Mouse (Mus musculus) T-helper 17 cell (primary cell): ENCODE measurements around the gene Mta2.
"Not testable (repeated sequence)": the region's sequence is repeated elsewhere in the genome, so short reads cannot be mapped to it uniquely, and the experiment has no call there.

ENCODE experiments used
- in situ Hi-C, 2 experiments: fragments of 300-600 bp; cut with MboI, MseI; formaldehyde crosslinking; loops; 1 replicate in 1 of 2; 2 replicates in 1 of 2; pipeline ENCODE4 v1.15.1; 2025; ENCODE audit warnings: high pct_unique_total_duplicates in 2 of 2

Mta2 gene

DNA sequence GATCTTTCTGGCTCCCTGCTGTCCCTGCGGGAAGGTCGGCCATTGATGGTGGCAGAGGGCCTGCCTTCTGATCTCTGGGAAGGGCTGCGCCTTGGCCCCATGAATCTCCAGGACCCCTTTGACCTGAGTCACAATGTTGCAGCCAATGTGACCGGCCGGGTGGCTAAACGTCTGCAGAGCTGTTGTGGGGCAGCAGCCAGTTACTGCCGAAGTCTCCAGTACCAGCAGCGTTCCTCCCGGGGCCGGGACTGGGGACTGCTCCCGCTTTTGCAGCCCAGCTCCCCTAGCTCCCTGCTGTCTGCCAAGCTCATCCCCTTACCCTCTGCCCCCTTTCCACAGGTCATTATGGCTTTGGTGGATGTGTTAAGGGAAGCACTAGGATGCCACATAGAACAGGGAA is 23.4 kb downstream of the Mta2 start:
- in situ Hi-C loops = no loop called here

DNA sequence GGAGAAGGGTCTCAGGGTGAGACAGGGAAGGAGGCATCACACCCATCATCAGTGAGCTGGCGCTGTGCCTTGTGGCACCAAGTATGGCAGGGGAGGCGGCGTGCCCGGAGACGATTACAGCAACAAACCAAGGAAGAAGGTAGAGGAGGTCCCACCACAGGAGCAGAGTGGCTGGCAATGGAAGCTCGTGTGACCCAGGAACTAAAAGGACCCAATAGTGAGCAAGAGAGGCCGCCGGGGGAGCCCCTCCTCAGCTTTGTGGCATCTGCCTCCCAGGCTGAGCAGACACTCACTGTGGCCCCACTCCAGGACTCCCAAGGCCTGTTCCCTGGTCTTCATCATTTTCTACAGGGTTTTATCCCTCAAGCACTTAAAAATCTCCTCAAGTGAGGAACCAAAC is 24.1 kb downstream of the Mta2 start:
- in situ Hi-C loops = no loop called here

DNA sequence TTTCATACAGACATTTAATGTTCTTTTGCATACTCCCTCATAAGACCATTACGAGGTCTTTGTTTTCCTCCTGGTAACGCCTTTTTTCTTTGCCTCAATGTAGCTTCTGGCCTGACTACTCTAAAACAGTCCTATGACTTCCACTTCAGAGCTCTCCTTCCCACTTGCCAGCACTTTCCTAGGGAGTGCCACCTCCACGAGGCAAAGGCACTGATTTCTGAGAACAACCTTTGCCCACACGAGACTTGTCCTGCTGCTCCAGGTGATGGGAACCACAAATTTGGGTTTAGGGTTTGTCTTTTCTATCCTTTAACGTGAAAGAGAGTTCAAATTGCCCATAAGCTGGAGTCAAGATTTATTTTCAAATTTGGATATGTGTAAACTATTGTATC is 24.5 kb downstream of the Mta2 start:
- in situ Hi-C loops = no loop called here

DNA sequence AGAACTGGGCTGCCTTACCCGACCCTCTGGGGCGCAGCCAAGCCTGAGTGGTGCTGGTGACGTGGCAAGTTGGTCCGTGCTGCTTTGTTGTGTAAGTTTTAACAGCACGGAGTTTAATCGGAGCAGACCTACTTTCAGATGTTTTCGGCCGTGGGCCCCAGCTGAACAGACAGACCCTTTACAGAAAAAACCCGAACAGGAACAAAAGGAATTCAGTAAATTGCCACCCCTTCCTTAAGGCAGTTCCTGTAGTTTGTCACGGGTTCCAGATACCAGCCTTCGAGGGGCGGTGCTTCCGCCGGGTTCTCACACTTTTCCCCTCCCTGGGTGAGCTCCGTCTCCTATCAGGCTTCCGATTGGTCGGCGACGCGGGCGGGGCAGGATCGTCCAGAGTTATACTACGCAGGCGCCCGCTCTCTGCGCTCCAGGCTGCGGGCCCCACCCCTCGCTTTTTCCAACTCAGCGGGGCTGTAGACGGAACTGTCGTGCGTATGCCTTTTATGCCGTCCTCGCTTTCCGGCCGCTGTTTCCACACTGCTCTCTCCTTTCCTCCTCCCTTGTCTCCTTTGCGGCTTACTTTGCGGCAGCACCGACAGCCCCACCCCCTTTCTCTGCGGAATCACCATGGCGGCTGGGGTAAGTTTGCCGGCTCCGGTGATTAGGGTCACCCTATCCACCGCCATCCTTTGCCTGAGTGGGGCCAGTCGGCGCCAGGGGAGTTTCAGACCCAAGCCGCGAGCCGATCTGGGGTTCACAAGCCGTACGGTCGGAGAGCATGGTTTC is 25.1 kb downstream of the Mta2 start, which contains the start of gene Eef1g:
Gene Eef1g (plus strand): TSS at position 452 of the 783 bp plus-strand sequence.
- in situ Hi-C loops = no loop called here

DNA sequence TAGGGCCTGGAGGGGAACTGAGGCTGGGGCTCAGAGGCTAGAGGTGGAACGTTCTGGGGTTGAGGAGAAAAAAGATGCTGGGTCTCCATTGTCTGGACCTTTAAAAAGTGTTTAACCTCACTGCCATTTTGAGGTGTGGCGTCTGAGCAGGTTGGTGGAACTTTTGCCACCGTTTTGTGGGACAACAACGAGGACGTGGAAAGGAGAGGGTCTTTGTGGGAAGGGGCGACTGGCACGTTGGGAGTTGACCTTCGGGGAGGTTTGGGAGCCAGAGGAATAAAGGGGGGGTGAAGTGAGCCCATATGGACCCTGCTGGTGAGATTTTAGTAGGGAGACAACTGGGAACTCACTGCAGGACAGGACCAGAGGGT is 25.7 kb downstream of the Mta2 start:
- in situ Hi-C loops = no loop called here

DNA sequence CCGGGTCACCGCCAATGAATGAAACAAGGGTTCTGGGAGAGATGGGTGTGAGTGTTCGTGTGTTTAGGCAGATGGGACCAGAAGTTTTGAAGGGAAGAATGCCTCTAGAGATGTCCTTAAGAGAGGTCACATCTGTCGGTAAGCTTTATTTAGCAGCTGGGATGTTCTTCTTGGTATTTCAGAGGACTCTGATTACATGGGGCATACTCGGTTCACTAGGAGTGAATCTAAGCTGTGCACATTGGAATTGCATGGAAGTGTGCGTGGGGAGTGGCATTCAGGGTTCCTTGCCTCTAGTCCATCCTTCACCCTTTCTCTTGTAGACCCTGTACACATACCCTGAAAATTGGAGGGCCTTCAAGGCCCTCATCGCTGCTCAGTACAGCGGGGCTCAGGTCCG is 26.2 kb downstream of the Mta2 start:
- in situ Hi-C loops = no loop called here

DNA sequence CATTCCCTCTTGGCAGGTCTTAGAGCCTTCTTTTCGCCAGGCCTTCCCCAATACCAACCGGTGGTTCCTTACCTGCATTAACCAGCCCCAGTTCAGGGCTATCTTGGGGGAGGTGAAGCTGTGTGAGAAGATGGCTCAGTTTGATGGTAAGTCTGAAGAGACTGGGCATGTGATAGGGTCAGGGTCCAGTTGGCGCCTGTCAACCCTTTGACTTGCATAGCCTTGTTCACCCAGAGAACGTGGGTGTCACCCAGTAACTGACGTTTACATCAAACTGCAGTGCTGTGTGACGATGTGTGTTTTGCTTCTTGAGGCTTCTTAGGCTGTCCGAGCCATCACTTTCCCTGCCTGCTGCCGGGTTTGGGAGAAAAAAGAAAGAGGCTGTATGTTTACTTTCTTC is 30.8 kb downstream of the Mta2 start:
- in situ Hi-C loops = not testable (repeated sequence)

DNA sequence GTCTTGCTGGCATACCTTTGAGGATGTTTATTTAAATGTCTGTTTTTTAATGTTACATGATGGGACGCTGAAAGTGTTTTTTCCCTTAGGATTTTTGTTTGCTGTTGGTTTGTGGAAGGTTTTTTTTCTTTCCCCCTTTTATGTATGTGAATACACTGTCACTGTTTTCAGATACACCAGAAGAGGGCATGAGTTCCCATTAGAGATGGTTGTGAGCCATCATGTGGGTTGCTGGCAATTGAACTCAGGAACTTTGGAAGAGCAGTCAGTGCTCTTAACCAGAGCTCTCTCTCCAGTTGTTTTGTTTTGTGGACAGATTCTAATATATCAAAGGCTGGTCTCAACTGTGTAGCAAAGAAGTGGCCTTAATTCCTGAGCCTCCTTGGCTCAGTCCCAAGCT is 33.0 kb downstream of the Mta2 start:
- in situ Hi-C loops = no loop called here

DNA sequence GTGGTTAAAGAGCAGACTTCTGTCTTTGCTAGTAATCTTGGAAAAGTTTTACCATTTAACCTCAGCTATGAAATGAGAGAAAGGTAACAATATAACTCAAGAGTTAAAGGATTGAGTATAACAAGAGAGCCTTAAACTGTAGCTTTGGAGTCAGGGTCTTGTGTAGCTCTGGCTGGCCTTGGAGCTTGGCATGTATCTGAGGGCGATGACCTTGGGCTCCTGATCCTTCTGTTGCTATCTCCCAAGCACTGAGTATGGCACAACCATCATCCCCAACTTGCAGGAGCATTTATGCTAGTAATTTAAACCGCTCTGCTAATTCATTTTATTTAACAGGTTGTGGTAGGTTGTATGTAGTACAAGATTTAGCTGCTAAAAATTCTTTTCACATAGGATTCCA is 33.8 kb downstream of the Mta2 start:
- in situ Hi-C loops = no loop called here

DNA sequence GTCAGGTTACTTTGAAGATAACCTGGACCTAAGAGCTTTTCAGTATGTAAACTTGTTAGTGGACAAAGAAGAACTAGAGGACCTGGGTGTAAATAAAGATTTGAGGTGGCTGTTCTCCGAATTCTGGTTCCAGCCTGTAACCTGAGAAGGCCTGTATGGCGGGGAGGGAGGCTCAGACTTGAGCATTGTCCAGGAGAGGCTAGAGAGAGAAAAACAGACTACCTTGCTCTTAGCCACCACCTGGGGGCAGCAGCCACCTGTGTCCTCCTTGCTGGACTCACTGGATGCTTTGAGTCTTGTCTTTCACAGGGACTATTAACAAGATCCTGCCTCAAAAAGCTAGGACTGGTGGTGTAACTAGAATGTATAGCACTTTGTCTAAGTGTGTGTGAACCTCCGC is 34.9 kb downstream of the Mta2 start:
- in situ Hi-C loops = no loop called here

DNA sequence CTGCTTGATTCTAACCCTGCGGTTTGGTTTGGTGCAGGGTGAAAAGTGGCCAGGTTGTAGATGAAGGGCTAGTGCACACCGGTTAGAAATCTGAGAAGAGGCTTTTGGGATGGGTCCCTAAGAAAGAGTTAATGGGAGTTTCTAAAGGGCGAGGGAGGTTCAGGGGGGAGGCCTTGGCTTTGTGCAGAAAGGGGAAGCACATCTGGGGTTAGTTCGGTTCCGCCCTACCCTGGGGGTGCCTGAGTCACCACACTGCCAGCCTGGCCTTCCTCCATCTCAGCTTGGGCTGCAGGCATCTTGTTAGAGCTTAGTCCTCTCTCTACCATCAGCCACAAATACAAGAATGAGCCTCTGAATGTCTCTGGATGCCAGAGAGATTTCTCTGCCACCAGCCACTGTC is 39.1 kb downstream of the Mta2 start:
- in situ Hi-C loops = loop anchor here in 1 of 2 experiments (10.0 kb wide), 1 partner anchor 1486 kb away; the partner anchor contains the start of gene Atl3

DNA sequence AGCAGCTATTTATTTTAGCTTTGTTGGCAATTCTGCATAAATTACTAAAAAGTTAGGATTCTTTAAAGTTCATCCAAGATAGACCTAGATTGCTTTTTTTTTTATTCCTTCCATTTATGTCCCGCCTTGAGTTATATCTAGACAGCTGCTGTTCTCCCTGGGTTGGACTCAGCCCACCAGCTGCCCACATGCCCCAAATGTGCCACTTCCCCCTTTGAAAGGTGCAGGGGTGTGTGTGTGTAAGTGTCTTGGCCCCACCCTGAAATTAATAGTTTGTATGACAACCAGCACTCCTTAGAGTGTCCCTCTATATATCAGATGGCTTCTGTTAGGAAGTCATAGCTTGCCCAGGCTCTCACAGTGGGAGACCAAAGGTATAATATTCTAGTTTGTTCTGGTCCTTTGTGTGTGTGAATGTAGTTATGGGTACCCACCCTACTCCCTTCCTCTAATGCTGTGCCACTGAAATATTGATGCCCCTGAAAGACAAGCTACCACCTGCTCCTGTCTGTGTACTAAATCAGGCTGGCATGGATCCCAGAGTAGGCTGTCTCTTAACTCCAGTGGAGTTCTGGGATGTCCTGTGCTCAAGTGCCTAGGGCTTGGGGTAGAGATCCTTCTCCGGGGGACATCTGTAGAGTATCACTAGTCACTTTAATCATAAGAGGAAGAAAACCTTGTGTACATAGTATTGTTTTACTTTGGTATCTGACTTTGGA is 39.9 kb downstream of the Mta2 start:
- in situ Hi-C loops = loop anchor here in 1 of 2 experiments (10.0 kb wide), 1 partner anchor 1487 kb away; the partner anchor contains the start of gene Atl3

DNA sequence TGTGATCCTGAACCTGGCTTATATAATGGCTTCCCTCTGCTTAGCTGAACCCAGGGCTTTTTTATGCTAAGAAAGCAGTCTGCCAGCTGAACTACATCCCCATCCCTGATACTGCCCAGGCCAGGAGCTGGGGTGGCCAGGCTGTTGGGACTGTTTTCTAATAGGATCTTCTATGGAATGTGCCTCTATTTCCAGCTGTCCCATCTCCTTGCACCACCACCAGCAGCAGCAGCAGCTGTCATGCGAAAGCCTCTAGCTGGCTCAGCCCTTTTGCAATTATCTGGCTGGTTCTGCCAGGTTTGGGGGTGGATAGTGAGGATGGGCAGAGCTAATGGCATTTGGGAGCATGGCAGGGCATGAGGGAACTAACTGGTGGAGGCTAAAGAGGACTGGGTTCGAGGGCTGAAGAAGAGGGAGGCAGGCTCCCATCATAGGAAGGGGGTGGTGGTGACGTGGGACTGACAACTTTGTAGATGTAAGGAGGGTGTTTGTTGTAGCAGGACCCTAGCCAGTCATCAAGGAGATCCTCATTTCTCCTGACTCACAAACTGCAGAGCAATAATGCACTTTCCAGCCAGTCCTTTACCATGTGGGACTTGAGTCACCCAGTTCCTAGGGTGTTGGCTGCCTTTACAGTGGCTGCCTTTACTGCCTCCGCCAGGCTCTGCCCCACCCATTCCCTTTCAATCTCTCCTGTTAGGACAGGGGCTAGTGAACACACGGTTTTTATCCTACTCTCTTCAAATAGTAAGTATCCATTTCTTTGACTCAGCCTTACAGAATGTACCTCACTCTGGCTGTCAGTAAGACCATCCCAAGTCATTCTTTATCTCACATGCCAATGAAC is 40.9 kb downstream of the Mta2 start:
- in situ Hi-C loops = loop anchor here in 1 of 2 experiments (10.0 kb wide), 1 partner anchor 1488 kb away; the partner anchor contains the start of gene Atl3

DNA sequence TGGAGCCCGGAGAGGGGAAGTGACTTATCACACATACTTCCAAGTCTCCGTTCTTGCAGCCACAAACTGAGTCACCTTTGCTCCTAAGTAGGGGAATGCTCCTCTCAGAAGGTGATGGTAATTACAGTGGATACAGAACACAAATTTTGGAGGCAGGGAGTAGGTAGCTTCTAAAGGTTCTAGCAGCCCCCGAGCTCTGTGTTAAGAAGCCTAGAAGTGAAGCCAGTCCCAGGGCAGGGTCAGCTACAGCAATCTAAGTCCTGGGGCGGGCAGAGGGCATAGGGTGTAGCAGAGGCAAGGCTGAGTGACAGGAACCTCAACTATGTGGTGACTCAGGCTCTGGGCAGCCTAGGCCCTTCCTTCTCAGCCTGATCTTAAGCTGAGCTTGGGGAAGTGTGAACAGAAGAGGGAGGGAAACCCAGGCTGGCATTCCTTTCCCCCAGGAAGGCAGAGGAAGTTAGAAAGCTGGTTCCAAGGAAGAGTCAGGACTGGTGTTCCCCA is 41.5 kb downstream of the Mta2 start:
- in situ Hi-C loops = loop anchor here in 1 of 2 experiments (10.0 kb wide), 1 partner anchor 1488 kb away; the partner anchor contains the start of gene Atl3

DNA sequence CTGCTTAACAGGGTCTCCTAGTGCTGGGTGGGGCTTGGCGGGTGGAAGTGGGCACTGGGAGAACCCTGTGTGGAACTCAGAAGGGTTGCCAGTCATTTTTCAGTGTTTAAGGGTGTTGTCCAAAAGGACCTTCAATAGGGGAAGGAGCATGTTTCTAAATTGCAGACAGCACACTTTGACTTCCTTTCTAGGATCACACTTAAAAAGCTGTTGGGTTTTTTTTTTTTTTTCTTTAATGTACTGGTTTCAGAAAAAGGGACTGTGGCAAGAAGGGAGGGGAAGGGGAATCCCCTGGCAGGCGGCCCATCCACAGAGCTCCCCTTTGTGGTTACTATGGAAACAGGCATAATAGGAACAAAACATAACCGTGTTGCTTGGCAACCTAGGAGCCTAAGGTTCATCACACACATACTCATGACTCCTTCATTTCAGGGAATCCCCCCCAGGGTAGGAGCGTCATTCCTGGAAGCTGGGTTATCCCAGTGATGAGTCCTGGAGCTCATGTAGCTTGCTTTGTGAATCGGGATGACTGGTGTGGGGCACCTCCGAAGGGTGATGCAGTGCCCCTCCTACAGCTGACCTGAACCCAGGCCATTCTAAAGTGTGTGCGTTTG is 42.7 kb downstream of the Mta2 start:
- in situ Hi-C loops = loop anchor here in 1 of 2 experiments (10.0 kb wide), 1 partner anchor 1490 kb away; the partner anchor contains the start of gene Atl3

DNA sequence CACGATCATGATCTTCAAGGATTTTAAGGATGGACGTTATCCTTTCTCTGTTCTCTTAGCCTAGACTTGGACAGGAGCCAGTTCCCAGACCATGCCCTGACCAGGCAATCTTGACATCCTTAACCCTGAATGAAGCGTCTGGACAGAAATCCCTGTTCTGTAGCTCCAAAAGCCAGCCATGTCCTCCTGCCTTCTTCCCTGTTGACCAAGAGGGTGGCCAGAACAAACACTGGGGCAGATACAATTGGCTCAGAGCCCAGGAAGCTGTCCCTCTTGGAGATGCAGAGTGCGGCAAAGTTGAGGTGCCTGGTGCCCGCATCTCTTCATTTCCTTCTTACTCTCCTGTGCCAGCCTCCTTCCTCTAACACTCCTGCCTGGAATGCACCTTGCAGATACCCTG is 44.2 kb downstream of the Mta2 start:
- in situ Hi-C loops = loop anchor here in 1 of 2 experiments (10.0 kb wide), 1 partner anchor 1491 kb away; the partner anchor contains the start of gene Atl3

DNA sequence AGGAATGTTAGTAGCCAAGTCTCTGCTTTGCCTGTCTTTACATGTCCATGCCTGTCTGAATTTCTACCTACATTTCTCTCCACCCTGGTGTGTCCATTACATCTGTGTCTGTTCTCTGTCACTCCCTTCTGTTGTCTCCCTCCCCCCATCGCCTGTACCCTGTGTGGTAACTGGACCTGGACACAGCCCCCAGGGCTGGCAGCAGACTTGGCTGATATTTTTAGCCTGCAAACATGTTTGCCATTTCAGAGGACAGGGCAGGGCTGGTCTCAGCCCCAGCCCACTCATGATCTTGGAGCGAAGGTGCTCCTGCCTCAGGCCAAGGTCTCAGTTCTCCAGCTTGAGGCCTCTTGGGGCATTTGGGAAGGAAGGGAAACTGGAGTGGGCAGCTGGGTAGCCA is 46.1 kb downstream of the Mta2 start:
- in situ Hi-C loops = loop anchor here in 1 of 2 experiments (10.0 kb wide), 1 partner anchor 1493 kb away; the partner anchor contains the start of gene Atl3

DNA sequence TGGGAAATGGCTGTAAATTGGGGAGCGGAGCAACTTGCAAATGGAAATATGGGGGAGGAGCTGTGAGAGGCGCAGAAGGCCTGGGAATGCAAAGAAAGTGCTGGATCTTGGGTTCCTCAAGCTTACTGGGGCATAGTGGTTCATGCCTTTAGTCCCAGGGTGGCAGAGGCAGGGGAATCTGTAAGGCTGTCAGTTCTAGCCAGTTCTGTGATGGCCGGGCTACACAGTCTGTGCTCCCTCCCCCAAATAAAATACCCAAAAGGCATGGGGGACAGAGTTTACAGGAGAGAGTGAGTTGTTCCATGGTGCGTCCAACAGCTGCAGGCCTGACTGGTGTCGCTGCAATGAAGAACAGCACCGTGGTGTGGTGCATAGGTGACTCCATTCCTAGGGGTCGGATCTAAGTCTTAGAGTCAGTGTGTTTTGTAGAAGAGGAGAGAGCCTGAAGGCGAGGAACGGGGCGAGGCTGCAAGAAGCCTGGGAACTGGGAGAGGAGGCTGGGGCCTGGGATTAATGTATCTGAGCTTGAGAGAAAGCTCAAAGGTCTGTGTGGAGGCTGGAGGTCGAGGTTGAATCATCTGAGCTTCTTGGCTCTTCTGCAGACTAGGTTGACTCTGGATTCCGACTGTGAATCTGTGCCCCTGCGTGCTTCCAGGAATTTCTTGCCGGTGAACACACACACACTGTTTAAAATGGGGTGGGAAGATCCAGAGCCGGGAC is 46.8 kb downstream of the Mta2 start:
- in situ Hi-C loops = loop anchor here in 1 of 2 experiments (10.0 kb wide), 1 partner anchor 1494 kb away; the partner anchor contains the start of gene Atl3

DNA sequence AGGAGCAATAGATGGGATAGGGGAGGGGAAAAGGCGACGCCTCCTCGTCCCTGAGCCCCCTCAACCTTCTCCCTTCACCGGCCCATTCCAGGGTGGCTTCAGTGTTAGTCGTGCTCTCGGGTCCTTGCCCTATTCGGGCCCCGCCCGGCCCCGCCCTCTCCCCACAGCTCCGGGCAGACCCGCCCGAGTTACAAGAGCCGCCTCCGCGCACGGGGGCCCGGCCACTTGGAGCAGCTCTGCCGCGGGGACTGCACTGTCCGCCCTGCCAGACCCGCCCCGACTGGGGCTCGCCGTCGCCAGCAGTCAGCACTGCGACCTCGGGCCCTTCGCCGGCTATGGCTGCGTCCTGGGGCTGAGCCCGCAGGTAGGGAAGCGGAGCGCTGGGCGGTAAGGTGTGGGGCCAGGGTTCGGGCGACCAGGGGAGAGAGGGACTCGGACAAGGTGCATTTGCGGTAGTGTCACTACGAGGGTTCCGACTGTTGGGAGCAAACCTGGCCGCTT is 47.4 kb downstream of the Mta2 start, which contains the start of gene Ahnak:
Gene Ahnak (plus strand): TSS at position 219 of the 501 bp plus-strand sequence.
- in situ Hi-C loops = loop anchor here in 1 of 2 experiments (10.0 kb wide), 1 partner anchor 1494 kb away; the partner anchor contains the start of gene Atl3
